In the genomic region with DNA sequence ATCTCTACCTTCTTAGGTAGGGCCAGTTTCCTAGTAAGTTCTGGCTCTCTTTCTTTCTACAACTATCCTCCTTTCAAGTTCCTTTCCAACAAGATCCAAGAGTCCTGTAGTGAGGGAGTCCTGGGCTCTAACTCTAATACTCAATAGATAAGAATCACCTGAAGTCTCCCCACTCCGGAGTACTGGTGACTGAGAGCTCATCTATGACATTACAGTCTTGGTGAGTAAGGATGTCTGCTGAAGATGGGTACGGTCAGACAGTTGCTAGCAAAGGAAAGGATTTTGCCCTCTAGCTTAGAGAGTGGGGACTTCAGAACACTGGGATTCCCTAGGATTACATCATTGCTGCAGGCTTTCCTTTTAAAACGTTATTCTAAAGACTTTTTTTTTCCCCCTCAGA, we compare ENCODE assay signal across 21 mouse cellular contexts. TPM values are rescaled to one million over a fixed set of nuclear protein-coding genes. Genes with fewer than 3 reads are reported as not detected.
DNase-seq lines count a peak whose midpoint lies in the region; ATAC-seq and TF ChIP-seq lines count a peak whose summit lies in the region.
"Had no signal": no experiment of that assay in that cellular context is flagged by ENCODE, and none has a peak within 500 bp of the region (broad histone marks: within the 10 kb centered on the region; RNA-seq: fewer than 3 reads in every experiment).

No protein-coding gene starts in this region.

- H3K4me3 ChIP-seq in forebrain, postnatal 0 days (ENCODE audit: low read depth, low read length), result no peak overlapping the region
- H3K4me3 ChIP-seq in forebrain, embryonic 16.5 days (replicated peaks; ENCODE audit: low read length), result no peak overlapping the region
- H3K4me3 ChIP-seq in limb, embryonic 11.5 days (ENCODE audit: low read depth, low read length), result no peak overlapping the region; the same call in 1 of the 2 replicates
- peak overlapping the region; percentile 50; the same call in 1 of the 2 replicates for H3K4me3 ChIP-seq in midbrain, embryonic 13.5 days (replicated peaks)
- H3K4me3 ChIP-seq in cerebellum, adult 2 months (replicated peaks; ENCODE audit: insufficient read depth, low read depth, low read length), result no peak overlapping the region

- DNase-seq in forebrain, postnatal 0 days, result peak; percentile 27
- peak; percentile 48 for DNase-seq in brain, embryonic 14.5 days (ENCODE audit: low read depth)
- no peak for DNase-seq in limb, embryonic 11.5 days (ENCODE audit: low spot score)
- DNase-seq in cerebellum, adult 2 months, result no peak
- no peak for DNase-seq in yolk sac, embryonic 10.5 days (ENCODE audit: low spot score)
- DNase-seq: cerebellum, adult 9-11 months; gastrocnemius, postnatal 10 days; heart, adult 11 months; heart, postnatal 4 days; layer of hippocampus, postnatal 36 days; liver, embryonic 13.5 days; lung, embryonic 14.5 days; lung, postnatal 36 days had no signal

- no peak overlapping the region for H3K27ac ChIP-seq in forebrain, postnatal 0 days (ENCODE audit: low read depth, low read length)
- no peak overlapping the region for H3K27ac ChIP-seq in forebrain, embryonic 16.5 days (ENCODE audit: low read length)
- peak overlapping the region; percentile 92 for H3K27ac ChIP-seq in limb, embryonic 11.5 days (replicated peaks; ENCODE audit: low read depth, low read length)
- H3K27ac ChIP-seq in midbrain, embryonic 13.5 days, result peak overlapping the region; percentile 2; the same call in 1 of the 2 replicates
- H3K27ac ChIP-seq in cerebellum, adult 2 months (ENCODE audit: insufficient read depth, low read length), result no peak overlapping the region
- H3K27ac ChIP-seq: forebrain, embryonic 12.5 days; heart, embryonic 15.5 days; intestine, embryonic 15.5 days; kidney, embryonic 15.5 days; liver, embryonic 13.5 days had no signal

- H3K4me2 ChIP-seq in forebrain, postnatal 0 days (ENCODE audit: low read depth), result no peak overlapping the region
- H3K4me2 ChIP-seq in forebrain, embryonic 16.5 days (ENCODE audit: low read length), result no peak overlapping the region
- H3K4me2 ChIP-seq in limb, embryonic 11.5 days (ENCODE audit: low read depth, severe bottlenecking), result peak overlapping the region; percentile 92
- H3K4me2 ChIP-seq in midbrain, embryonic 13.5 days (replicated peaks), result peak overlapping the region; percentile 78

- H3K9ac ChIP-seq in forebrain, postnatal 0 days, result no peak overlapping the region
- no peak overlapping the region for H3K9ac ChIP-seq in forebrain, embryonic 16.5 days (replicated peaks; ENCODE audit: low read depth, low read length)
- H3K9ac ChIP-seq in limb, embryonic 11.5 days (ENCODE audit: low read length), result peak overlapping the region; percentile 85
- H3K9ac ChIP-seq in midbrain, embryonic 13.5 days (replicated peaks), result no peak overlapping the region
- H3K9ac ChIP-seq: forebrain, embryonic 12.5 days; heart, embryonic 15.5 days; intestine, embryonic 15.5 days; kidney, embryonic 15.5 days; liver, embryonic 13.5 days; lung, embryonic 14.5 days had no signal

- ATAC-seq in forebrain, postnatal 0 days, result peak; percentile 40; the same call in 1 of the 2 replicates
- ATAC-seq in forebrain, embryonic 16.5 days, result no peak
- no peak for ATAC-seq in limb, embryonic 11.5 days (ENCODE audit: insufficient number of reproducible peaks, low FRiP score, low TSS enrichment, low read depth)
- ATAC-seq in midbrain, embryonic 13.5 days, result no peak
- ATAC-seq in erythroid progenitor cell, adult 5-6 weeks (replicated peaks; ENCODE audit: low FRiP score, poor library complexity, severe bottlenecking), result no peak

- TF ChIP-seq POLR2A in brain, embryonic 14.5 days (IDR thresholded peaks at IDR 0.05; ENCODE audit: borderline replicate concordance, extremely low read depth, insufficient read depth, insufficient read length, poor library complexity, severe bottlenecking), result no peak
- TF ChIP-seq POLR2A in cerebellum, adult 2 months (IDR thresholded peaks at IDR 0.05; ENCODE audit: borderline replicate concordance, insufficient read depth, low read length), result no peak

- no peak for TF ChIP-seq CTCF in forebrain, postnatal 0 days (IDR thresholded peaks at IDR 0.05; ENCODE audit: low read depth)
- no peak for TF ChIP-seq CTCF in brain, embryonic 14.5 days (IDR thresholded peaks at IDR 0.05; ENCODE audit: borderline replicate concordance, extremely low read depth, insufficient read depth, insufficient read length)
- TF ChIP-seq CTCF in cerebellum, adult 2 months (IDR thresholded peaks at IDR 0.05; ENCODE audit: borderline replicate concordance, insufficient read depth, low read depth, low read length), result no peak

- no peaks in the 10 kb centered on the region for H3K9me3 ChIP-seq in forebrain, postnatal 0 days (ENCODE audit: low read length)
- no peaks in the 10 kb centered on the region for H3K9me3 ChIP-seq in forebrain, embryonic 16.5 days (ENCODE audit: control insufficient read depth, low read length)
- no peaks in the 10 kb centered on the region for H3K9me3 ChIP-seq in limb, embryonic 11.5 days (ENCODE audit: control insufficient read depth, low read length)
- no peaks in the 10 kb centered on the region for H3K9me3 ChIP-seq in midbrain, embryonic 13.5 days
- H3K9me3 ChIP-seq: forebrain, embryonic 12.5 days; heart, embryonic 15.5 days; intestine, embryonic 15.5 days; kidney, embryonic 15.5 days; liver, embryonic 13.5 days had no signal

- no peaks in the 10 kb centered on the region for H3K4me1 ChIP-seq in forebrain, postnatal 0 days (ENCODE audit: insufficient read depth)
- H3K4me1 ChIP-seq in forebrain, embryonic 16.5 days (replicated peaks; ENCODE audit: control insufficient read depth, insufficient read depth, low read length), result peaks cover 13% of the 10 kb centered on the region
- H3K4me1 ChIP-seq in limb, embryonic 11.5 days (ENCODE audit: control insufficient read depth, insufficient read depth, low read length), result peaks cover 30% of the 10 kb centered on the region
- peaks cover 37% of the 10 kb centered on the region for H3K4me1 ChIP-seq in midbrain, embryonic 13.5 days (replicated peaks)
- no peaks in the 10 kb centered on the region for H3K4me1 ChIP-seq in cerebellum, adult 2 months (ENCODE audit: control insufficient read depth, insufficient read depth, low read length)

- H3K27me3 ChIP-seq in forebrain, postnatal 0 days (ENCODE audit: insufficient read depth, low read length), result peaks cover 79% of the 10 kb centered on the region
- peaks cover 63% of the 10 kb centered on the region for H3K27me3 ChIP-seq in forebrain, embryonic 16.5 days (replicated peaks; ENCODE audit: control insufficient read depth, insufficient read depth, low read length)
- peaks cover 6% of the 10 kb centered on the region; the same call in 1 of the 2 replicates for H3K27me3 ChIP-seq in limb, embryonic 11.5 days (ENCODE audit: control insufficient read depth, insufficient read depth, low read length)
- H3K27me3 ChIP-seq in midbrain, embryonic 13.5 days, result peaks cover 78% of the 10 kb centered on the region
- peaks cover 29% of the 10 kb centered on the region; the same call in 1 of the 2 replicates for H3K27me3 ChIP-seq in cerebellum, adult 2 months (ENCODE audit: control insufficient read depth, insufficient read depth, low read length)

- H3K36me3 ChIP-seq in forebrain, postnatal 0 days (ENCODE audit: insufficient read depth), result no peaks in the 10 kb centered on the region
- H3K36me3 ChIP-seq in forebrain, embryonic 16.5 days (ENCODE audit: control insufficient read depth, insufficient read depth), result no peaks in the 10 kb centered on the region
- H3K36me3 ChIP-seq in limb, embryonic 11.5 days (ENCODE audit: control insufficient read depth, insufficient read depth, low read length), result no peaks in the 10 kb centered on the region; the same call in 1 of the 2 replicates
- no peaks in the 10 kb centered on the region for H3K36me3 ChIP-seq in midbrain, embryonic 13.5 days
- H3K36me3 ChIP-seq: forebrain, embryonic 12.5 days; heart, embryonic 15.5 days; intestine, embryonic 15.5 days; kidney, embryonic 15.5 days; liver, embryonic 13.5 days had no signal

- WGBS in forebrain, postnatal 0 days, result 17% methylated on average over 3 of the region's 3 CpGs
- WGBS in forebrain, embryonic 16.5 days, result 10% methylated on average over 3 of the region's 3 CpGs
- WGBS in limb, embryonic 11.5 days, result 15% methylated on average over 3 of the region's 3 CpGs
- WGBS in midbrain, embryonic 13.5 days, result 7% methylated on average over 3 of the region's 3 CpGs
- 4% methylated on average over 3 of the region's 3 CpGs for WGBS in cerebellum, adult 2 months

RNA-seq across cellular contexts. Expression of a gene that starts 6.7 kb away (rescaled TPM):
- total RNA-seq in forebrain, postnatal 0 days (2014; rRNA removed), result 30.5 and 33.6 TPM in 2 replicates
- 25.9 and 27.6 TPM in 2 replicates for polyA plus RNA-seq in forebrain, postnatal 0 days (2015; fragmentation: Nextera tagmentation; extraction: Ambion mirVana)
- 24.3 and 26.3 TPM in 2 replicates for polyA plus RNA-seq in forebrain, embryonic 16.5 days (2015; fragmentation: Nextera tagmentation; extraction: Ambion mirVana)
- polyA plus RNA-seq in brain, embryonic 14.5 days (2012; rRNA removed), result 13.7 and 24.0 TPM in 2 replicates
- 62.7 and 64.9 TPM in 2 replicates for polyA plus RNA-seq in limb, embryonic 11.5 days (2014; fragmentation: Nextera tagmentation; extraction: Ambion mirVana)
- polyA plus RNA-seq in midbrain, embryonic 13.5 days (2015; fragmentation: Nextera tagmentation; extraction: Ambion mirVana), result 44.6 and 49.5 TPM in 2 replicates
- polyA plus RNA-seq in cerebellum, adult 2 months (2012; rRNA removed), result 24.6 and 27.0 TPM in 2 replicates
- total RNA-seq in erythroid progenitor cell, adult 5-6 weeks (2015; ENCODE audit: low replicate concordance), result 5.4 and 6.5 TPM in 2 replicates
- total RNA-seq in erythroid progenitor cell, adult 5-6 weeks (2017; ENCODE audit: low replicate concordance), result 7.6 and 10.4 TPM in 2 replicates

RNA-seq across cellular contexts. Expression of a gene that starts 7.1 kb away (rescaled TPM):
- 2.4 and 3.9 TPM in 2 replicates for total RNA-seq in forebrain, postnatal 0 days (2014; rRNA removed)
- polyA plus RNA-seq in forebrain, postnatal 0 days (2015; fragmentation: Nextera tagmentation; extraction: Ambion mirVana), result 2.7 and 5.4 TPM in 2 replicates
- 1.0 TPM in 2 replicates for polyA plus RNA-seq in forebrain, embryonic 16.5 days (2015; fragmentation: Nextera tagmentation; extraction: Ambion mirVana)
- 36.1 and 57.3 TPM in 2 replicates for polyA plus RNA-seq in brain, embryonic 14.5 days (2012; rRNA removed)
- polyA plus RNA-seq in limb, embryonic 11.5 days (2014; fragmentation: Nextera tagmentation; extraction: Ambion mirVana), result 144 and 163 TPM in 2 replicates
- polyA plus RNA-seq in midbrain, embryonic 13.5 days (2015; fragmentation: Nextera tagmentation; extraction: Ambion mirVana), result 90.2 and 104 TPM in 2 replicates
- 6.9 and 9.9 TPM in 2 replicates for polyA plus RNA-seq in cerebellum, adult 2 months (2012; rRNA removed)
- total RNA-seq in erythroid progenitor cell, adult 5-6 weeks (2015; ENCODE audit: low replicate concordance), result not detected in 2 replicates
- 1.4 TPM in 1 of 2 replicates, not detected in the other for total RNA-seq in erythroid progenitor cell, adult 5-6 weeks (2017; ENCODE audit: low replicate concordance)
- polyA plus RNA-seq: cortical plate, adult 2 months had no signal

Comparison
In these comparisons a context has a peak if more than half of its experiments do, and no peak if none do; other contexts are left out.
1. DNase-seq: peak in forebrain, postnatal 0 days (single experiment) and brain, embryonic 14.5 days (single experiment); none in limb, embryonic 11.5 days (single experiment), cerebellum, adult 2 months (0 of 2) and yolk sac, embryonic 10.5 days (single experiment).
2. H3K27ac ChIP-seq: peak in limb, embryonic 11.5 days (single experiment) and midbrain, embryonic 13.5 days (single experiment); none in forebrain, postnatal 0 days (single experiment), forebrain, embryonic 16.5 days (single experiment) and cerebellum, adult 2 months (single experiment).
3. H3K4me2 ChIP-seq: peak in limb, embryonic 11.5 days (single experiment) and midbrain, embryonic 13.5 days (single experiment); none in forebrain, postnatal 0 days (single experiment) and forebrain, embryonic 16.5 days (single experiment).